Mouse (Mus musculus) testis, adult 2 months (tissue): ENCODE data around the gene March7.
A peak's percentile ranks its signal among the peaks of the same experiment; 100 is the strongest.

ENCODE experiments used
- CTCF ChIP-seq: fragments of 200-500 bp; IDR thresholded peaks from 2 replicates; pipeline ENCODE4 v1.5.1; 2012; ENCODE audit warnings: low read depth, mild to moderate bottlenecking, inconsistent platforms, low read length, moderate library complexity; ENCODE audit not compliant: control insufficient read depth, insufficient read depth, insufficient replicate concordance
- POLR2A ChIP-seq: fragments of 200-500 bp; IDR thresholded peaks from 2 replicates; pipeline ENCODE4 v1.6.1; 2012; ENCODE audit warnings: low read depth, mild to moderate bottlenecking, inconsistent platforms, low read length, moderate library complexity; ENCODE audit not compliant: control insufficient read depth

DNA sequence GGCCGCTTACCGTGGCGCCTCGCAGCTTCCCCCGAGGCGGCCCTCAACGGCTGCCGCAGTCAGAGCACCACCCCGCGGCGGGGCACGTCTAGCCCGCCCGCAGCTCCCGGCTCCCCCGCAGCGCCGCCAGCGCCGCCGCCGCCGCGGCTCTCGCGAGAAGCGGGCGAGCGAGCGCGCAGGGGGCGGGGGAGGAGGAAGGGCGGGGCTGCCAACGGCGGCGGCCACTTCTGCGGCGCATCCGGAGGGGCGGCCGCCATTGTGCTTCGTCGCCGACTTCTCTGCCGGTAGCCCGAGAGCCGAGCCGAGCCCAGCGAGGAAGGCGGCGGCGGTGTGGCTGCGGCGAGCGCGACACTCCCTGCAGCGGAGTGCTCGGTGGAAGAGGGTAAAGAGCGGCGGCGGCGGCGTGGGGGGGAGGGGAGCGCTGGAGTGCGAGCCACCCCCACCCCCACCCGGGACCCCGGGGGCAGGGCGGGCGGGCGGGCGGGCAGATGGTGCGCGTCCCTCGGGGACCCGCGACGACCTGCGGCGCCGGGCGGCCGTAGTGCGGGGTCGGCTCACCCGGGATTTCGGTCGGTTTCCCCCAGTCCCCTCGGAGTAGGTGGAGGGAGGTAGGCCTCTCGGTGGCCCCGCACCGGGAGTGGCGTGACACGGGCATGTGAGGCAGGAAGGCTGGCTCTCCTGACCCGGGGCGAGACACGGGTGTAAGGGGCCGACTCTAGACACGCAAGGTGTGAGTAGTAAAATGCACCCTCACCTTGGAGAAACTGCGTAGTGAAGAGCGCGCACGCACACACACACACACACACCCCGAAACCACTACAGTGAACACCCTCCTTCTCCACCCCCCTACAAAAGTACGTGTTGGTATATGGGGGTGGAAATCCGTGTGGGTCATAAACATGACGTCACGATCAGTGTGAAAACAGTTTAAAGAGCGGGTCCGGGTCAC lies at the start of gene March7, which contains the start of gene Baz2b:
- TF ChIP-seq CTCF: no peak; the same call in 1 of the 2 replicates
- peak; percentile 66 for TF ChIP-seq POLR2A
